Mouse (Mus musculus) midbrain, embryonic 12.5 days (tissue): ENCODE data around the gene Lrmda. TPM values are rescaled to one million over a fixed set of nuclear protein-coding genes. Genes with fewer than 3 reads are reported as not detected.

ENCODE experiments used
- ATAC-seq: fragments of 200-750 bp; cut with Nextera tagmentation; 2 replicates; pipeline ENCODE4 v1.8.0; 2017; ENCODE audit warnings: low read depth, moderate TSS enrichment, moderate library complexity; ENCODE audit not compliant: low FRiP score
- H3K27ac ChIP-seq: fragments of 300-500 bp; sonication (generic); replicated peaks from 2 replicates; pipeline ENCODE4 v1.5.1; 2016; ENCODE audit warnings: mild to moderate bottlenecking
- H3K27me3 ChIP-seq: fragments of 300-500 bp; sonication (generic); 2 replicates; pipeline ENCODE4 v1.6.1; 2016; ENCODE audit warnings: mild to moderate bottlenecking
- H3K36me3 ChIP-seq: fragments of 300-500 bp; sonication (generic); 2 replicates; pipeline ENCODE4 v1.6.1; 2016
- H3K4me1 ChIP-seq: fragments of 300-500 bp; sonication (generic); 2 replicates; pipeline ENCODE4 v1.6.1; 2016
- H3K4me2 ChIP-seq: fragments of 300-500 bp; sonication (generic); replicated peaks from 2 replicates; pipeline ENCODE4 v1.6.1; 2016; ENCODE audit warnings: mild to moderate bottlenecking, moderate library complexity
- H3K4me3 ChIP-seq: fragments of 300-500 bp; sonication (generic); 2 replicates; pipeline ENCODE4 v1.5.1; 2016; ENCODE audit warnings: mild to moderate bottlenecking
- H3K9ac ChIP-seq: fragments of 300-500 bp; sonication (generic); replicated peaks from 2 replicates; pipeline ENCODE4 v1.6.1; 2016; ENCODE audit warnings: mild to moderate bottlenecking, moderate library complexity
- H3K9me3 ChIP-seq: fragments of 300-500 bp; sonication (generic); 2 replicates; pipeline ENCODE4 v1.6.1; 2016; ENCODE audit warnings: mild to moderate bottlenecking
- WGBS: fragments of 180-500 bp; shearing (Covaris S2); methylation state at CpG from one replicate; pipeline ENCODE4 v1.1.7; 2016; 5-methylcytosine and 5-hydroxymethylcytosine counted together
- polyA plus RNA-seq: library from polyadenylated mRNA; unstranded; fragments of >200 nt; fragmentation: Nextera tagmentation; extraction: Ambion mirVana; gene quantifications from 2 replicates; pipeline ENCODE4 v1.2.1, GENCODE M21; 2016

Lrmda gene
- polyA plus RNA-seq, 1 experiment from 2014 or later, result not detected

- no peak for ATAC-seq
- no peak overlapping the region for H3K4me3 ChIP-seq
- no peaks in the 10 kb centered on the region for H3K9me3 ChIP-seq
- no peaks in the 10 kb centered on the region; the same call in 1 of the 2 replicates for H3K4me1 ChIP-seq
- no peaks in the 10 kb centered on the region for H3K36me3 ChIP-seq
- no peak overlapping the region for H3K27ac ChIP-seq
- peaks cover 16% of the 10 kb centered on the region for H3K27me3 ChIP-seq
- no peak overlapping the region for H3K4me2 ChIP-seq
- H3K9ac ChIP-seq, result no peak overlapping the region
- whole genome bisulfite sequencing, result 83% methylated on average over 7 of the region's 7 CpGs
These were observed 405.6 kb downstream of the Lrmda start for GRCm38 (mm10) chr14:22425018-22425534.

DNA sequence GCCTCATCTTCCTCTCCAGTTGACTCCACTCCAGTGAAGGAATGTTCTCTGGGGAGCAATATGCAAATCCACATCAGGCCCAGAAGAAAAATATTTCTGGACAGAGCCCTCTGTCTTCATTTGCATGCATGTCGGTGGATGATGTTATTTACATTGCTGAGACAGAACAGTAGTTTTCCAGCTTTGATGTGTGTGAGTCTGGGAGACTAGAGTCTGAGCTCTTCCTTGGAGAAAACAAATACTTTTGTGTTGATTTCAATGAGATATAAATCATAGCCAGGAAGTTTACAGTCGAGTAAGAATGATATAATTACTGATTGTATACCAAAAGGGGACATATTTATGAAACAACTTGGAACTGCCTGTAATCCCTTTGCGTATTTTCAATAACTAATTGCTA lies 415.9 kb downstream of the Lrmda start:
- Histone ChIP-seq H3K27me3 (peaks cover 16% of the 10 kb centered on the region; the same call in 1 of the 2 replicates), H3K4me1 (peaks cover 10% of the 10 kb centered on the region)
- WGBS, result 75% methylated on average over 3 of the region's 3 CpGs

GRCm38 (mm10) chr14:22435860-22436377 lies 416.4 kb downstream of the Lrmda start:
- no peak overlapping the region for H3K27ac ChIP-seq
- H3K4me2 ChIP-seq, result no peak overlapping the region
- no peak for ATAC-seq
- peaks cover 15% of the 10 kb centered on the region for H3K4me1 ChIP-seq
- 65% methylated on average over 4 of the region's 4 CpGs for WGBS
- no peak overlapping the region for H3K4me3 ChIP-seq
- H3K9me3 ChIP-seq, result no peaks in the 10 kb centered on the region
- H3K27me3 ChIP-seq, result peaks cover 16% of the 10 kb centered on the region; the same call in 1 of the 2 replicates
- H3K36me3 ChIP-seq, result no peaks in the 10 kb centered on the region
- no peak overlapping the region for H3K9ac ChIP-seq

More for the DNA sequence above, 415.9 kb downstream of the Lrmda start:
- Histone ChIP-seq H3K36me3 (no peaks in the 10 kb centered on the region), H3K27ac (no peak overlapping the region), H3K9ac (no peak overlapping the region), H3K4me3 (no peak overlapping the region), H3K9me3 (no peaks in the 10 kb centered on the region), H3K4me2 (no peak overlapping the region)
- ATAC-seq, result no peak

GRCm38 (mm10) chr14:22440341-22440999 lies 421.0 kb downstream of the Lrmda start:
- H3K9me3 ChIP-seq, result no peaks in the 10 kb centered on the region
- WGBS, result 25% methylated on average over 18 of the region's 18 CpGs
- peaks cover 33% of the 10 kb centered on the region for H3K4me1 ChIP-seq
- peaks cover 38% of the 10 kb centered on the region for H3K27me3 ChIP-seq
- H3K4me2 ChIP-seq, result peak overlapping the region; percentile 32
- no peak for ATAC-seq
- H3K36me3 ChIP-seq, result no peaks in the 10 kb centered on the region
- H3K9ac ChIP-seq, result no peak overlapping the region
- H3K4me3 ChIP-seq, result no peak overlapping the region
- H3K27ac ChIP-seq, result no peak overlapping the region

DNA sequence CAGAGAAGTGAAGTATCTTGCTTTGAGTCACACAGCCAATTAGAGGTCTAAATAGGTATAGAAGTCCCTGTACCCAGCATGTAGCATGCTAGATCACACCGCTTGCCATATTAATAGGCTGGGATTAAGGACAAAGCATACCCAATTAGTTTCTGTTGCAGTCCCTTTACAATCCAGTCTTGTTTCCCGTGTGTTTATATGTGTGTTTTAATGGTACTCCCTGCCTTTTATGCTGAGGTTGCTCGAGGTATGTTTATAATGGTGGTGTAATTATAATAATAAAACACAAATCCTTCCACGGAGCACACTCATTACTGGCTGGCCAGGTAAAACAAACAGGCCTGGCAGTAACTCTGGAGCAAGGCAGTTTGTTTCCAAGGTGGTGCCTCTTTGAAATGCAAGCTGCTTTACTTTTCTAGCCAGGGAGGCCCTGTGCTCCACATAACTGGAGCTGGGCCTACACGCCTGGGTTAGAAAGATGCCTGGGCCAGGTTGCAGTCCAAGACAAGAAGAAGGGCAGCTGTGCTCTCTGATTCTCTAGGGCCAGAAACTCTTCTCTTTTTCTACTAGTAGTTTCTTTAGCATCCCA lies 422.4 kb downstream of the Lrmda start:
- Histone ChIP-seq H3K27me3 (peaks cover 49% of the 10 kb centered on the region), H3K4me1 (peaks cover 37% of the 10 kb centered on the region), H3K36me3 (no peaks in the 10 kb centered on the region), H3K9ac (no peak overlapping the region), H3K27ac (no peak overlapping the region), H3K4me3 (no peak overlapping the region), H3K4me2 (no peak overlapping the region), H3K9me3 (no peaks in the 10 kb centered on the region)
- ATAC-seq, result no peak
- 57% methylated on average over 5 of the region's 5 CpGs for WGBS

DNA sequence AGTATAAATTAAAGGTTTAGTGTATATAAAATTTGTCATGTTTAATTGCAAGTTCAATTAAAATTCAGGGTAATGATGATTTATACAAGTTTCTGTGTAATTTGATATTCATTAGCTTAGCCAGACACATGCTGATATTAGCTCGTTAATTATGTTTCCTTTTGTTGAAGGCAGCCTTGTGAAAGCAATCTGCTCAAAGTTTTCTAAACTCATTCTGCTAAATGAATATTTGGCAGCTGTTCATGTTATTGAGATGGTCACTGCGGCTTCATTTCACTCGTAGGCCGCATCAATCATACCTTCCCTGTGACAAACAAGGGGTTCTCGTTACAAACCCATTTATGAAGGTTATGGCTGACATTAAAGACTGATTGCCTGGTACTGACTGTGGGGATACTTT lies 423.2 kb downstream of the Lrmda start:
- no peak for ATAC-seq
- H3K27me3 ChIP-seq, result peaks cover 50% of the 10 kb centered on the region

DNA sequence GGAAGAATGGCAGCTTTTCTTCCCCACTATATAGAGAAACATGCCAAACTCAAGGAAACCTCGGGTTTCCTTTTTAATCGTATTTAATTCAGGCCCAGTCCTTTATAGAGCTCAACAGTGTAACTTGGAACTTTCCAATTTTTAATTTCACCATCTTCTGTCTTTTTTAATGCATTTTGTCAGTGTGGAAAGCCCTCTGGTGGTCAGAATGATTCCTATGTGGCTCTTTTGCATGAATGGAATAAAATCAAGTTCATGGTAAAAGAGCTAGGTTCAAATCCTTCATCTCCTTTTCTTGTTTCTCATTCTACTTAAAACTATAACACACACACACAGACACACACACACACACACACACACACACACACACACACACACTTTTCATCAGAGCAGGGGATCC lies 425.0 kb downstream of the Lrmda start:
- H3K4me1 ChIP-seq, result peaks cover 36% of the 10 kb centered on the region
- ATAC-seq, result no peak
- no peak overlapping the region for H3K27ac ChIP-seq
- H3K9ac ChIP-seq, result no peak overlapping the region
- H3K27me3 ChIP-seq, result peaks cover 62% of the 10 kb centered on the region
- WGBS, result 95% methylated on average over 2 of the region's 2 CpGs
- H3K4me2 ChIP-seq, result no peak overlapping the region
- no peaks in the 10 kb centered on the region for H3K9me3 ChIP-seq
- H3K4me3 ChIP-seq, result no peak overlapping the region
- H3K36me3 ChIP-seq, result no peaks in the 10 kb centered on the region

More for the DNA sequence above, 423.2 kb downstream of the Lrmda start:
- H3K9me3 ChIP-seq, result no peaks in the 10 kb centered on the region
- no peak overlapping the region for H3K27ac ChIP-seq
- H3K4me3 ChIP-seq, result no peak overlapping the region
- H3K4me2 ChIP-seq, result no peak overlapping the region
- WGBS, result 85% methylated on average over 5 of the region's 5 CpGs
- H3K9ac ChIP-seq, result no peak overlapping the region
- H3K36me3 ChIP-seq, result no peaks in the 10 kb centered on the region
- H3K4me1 ChIP-seq, result peaks cover 37% of the 10 kb centered on the region

GRCm38 (mm10) chr14:22445161-22445821 lies 425.8 kb downstream of the Lrmda start:
- Histone ChIP-seq H3K9me3 (no peaks in the 10 kb centered on the region), H3K4me2 (no peak overlapping the region), H3K27ac (no peak overlapping the region), H3K36me3 (no peaks in the 10 kb centered on the region), H3K27me3 (peaks cover 61% of the 10 kb centered on the region), H3K9ac (no peak overlapping the region), H3K4me1 (peaks cover 29% of the 10 kb centered on the region), H3K4me3 (no peak overlapping the region)
- WGBS, result 88% methylated on average over 5 of the region's 5 CpGs
- no peak for ATAC-seq

DNA sequence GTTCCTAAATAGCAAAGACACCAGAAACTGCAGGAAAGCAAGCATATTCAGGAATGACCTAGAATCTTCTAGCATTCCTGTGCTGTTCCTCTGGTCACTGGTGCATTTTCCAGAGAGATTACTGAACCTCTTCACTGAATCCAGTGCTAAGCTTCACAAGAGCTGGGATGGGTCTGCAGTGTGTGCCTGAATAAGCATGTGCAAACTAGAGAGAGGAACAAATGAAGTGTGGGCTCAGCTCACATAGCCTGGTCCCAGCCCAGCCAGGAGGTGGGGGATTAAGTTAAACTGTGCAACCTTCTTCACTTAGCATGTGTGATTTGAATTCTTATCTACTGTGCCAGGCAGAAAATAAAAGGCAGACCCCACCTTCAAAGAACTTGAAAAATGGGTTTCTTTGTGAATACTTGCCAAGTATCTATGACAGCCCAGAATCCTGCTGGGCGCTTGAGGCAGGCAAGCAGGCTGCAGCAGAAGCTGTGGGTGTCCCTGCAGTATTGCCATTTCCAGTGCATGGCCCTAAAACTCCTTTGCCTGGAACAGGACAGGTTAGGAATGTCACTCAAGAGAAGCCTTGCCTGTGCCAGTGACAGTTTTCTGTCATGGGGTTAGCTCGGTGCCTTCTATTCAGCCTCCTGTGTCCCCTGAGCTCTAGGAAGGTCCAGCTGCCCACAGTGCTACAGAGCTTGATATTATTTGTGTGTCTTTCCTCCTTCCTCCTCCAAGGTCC lies 426.5 kb downstream of the Lrmda start:
- H3K4me1 ChIP-seq, result peaks cover 22% of the 10 kb centered on the region
- 96% methylated on average over 2 of the region's 2 CpGs for WGBS
- no peaks in the 10 kb centered on the region for H3K9me3 ChIP-seq
- no peak for ATAC-seq
- no peak overlapping the region for H3K4me2 ChIP-seq
- no peak overlapping the region for H3K4me3 ChIP-seq
- no peaks in the 10 kb centered on the region for H3K36me3 ChIP-seq
- H3K27ac ChIP-seq, result no peak overlapping the region
- H3K27me3 ChIP-seq, result peaks cover 68% of the 10 kb centered on the region
- no peak overlapping the region for H3K9ac ChIP-seq

- ATAC-seq, result no peak
- Histone ChIP-seq H3K4me2 (no peak overlapping the region), H3K27me3 (peaks cover 84% of the 10 kb centered on the region), H3K36me3 (no peaks in the 10 kb centered on the region), H3K9me3 (no peaks in the 10 kb centered on the region), H3K4me3 (no peak overlapping the region), H3K27ac (no peak overlapping the region), H3K4me1 (peaks cover 6% of the 10 kb centered on the region; the same call in 1 of the 2 replicates), H3K9ac (no peak overlapping the region)
- 70% methylated on average over 4 of the region's 4 CpGs for WGBS
These were observed 432.1 kb downstream of the Lrmda start for GRCm38 (mm10) chr14:22451603-22452002.

GRCm38 (mm10) chr14:22464314-22464713 lies 444.8 kb downstream of the Lrmda start:
- Histone ChIP-seq H3K9ac (no peak overlapping the region), H3K4me1 (no peaks in the 10 kb centered on the region), H3K36me3 (no peaks in the 10 kb centered on the region), H3K4me2 (no peak overlapping the region), H3K9me3 (0 out of 2 replicates have a peak, but pooled peaks cover 3% of the 10 kb centered on the region), H3K4me3 (no peak overlapping the region), H3K27ac (no peak overlapping the region), H3K27me3 (peaks cover 33% of the 10 kb centered on the region)
- no peak for ATAC-seq
- 79% methylated on average over 1 of the region's 1 CpGs for WGBS
